Mouse (Mus musculus): Measurements from ENCODE around the gene Ebf4.

The Ebf4 gene

GRCm38 (mm10) chr2:130294936-130295277 lies at the start of gene Ebf4:
Gene Ebf4 (plus strand): TSS chr2:130295169.
- DNase-seq (ENCODE audit: low spot score in 2 of 2), result peak in 1 of 2 experiments; percentile 26

DNA sequence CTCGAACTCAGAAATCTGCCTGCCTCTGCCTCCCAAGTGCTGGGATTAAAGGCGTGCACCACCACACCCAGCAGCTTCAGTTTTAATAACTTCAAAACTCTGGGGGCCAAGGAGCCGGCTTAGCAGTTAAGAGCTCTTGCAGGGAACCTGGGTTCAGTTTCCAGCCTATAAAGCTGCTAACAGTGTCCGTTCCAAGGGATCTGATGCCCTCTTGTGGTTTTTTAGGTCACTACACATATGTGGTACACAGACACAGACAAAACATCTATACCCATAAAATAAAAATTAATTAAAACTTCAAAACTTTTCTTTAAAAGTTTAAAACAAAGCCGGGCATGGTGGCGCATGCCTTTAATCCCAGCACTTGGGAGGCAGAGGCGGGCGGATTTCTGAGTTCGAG lies 48.1 kb upstream of the Ebf4 start:
- peak in 1 of 2 experiments; percentile 3 for DNase-seq (ENCODE audit: low spot score in 2 of 2)

DNA sequence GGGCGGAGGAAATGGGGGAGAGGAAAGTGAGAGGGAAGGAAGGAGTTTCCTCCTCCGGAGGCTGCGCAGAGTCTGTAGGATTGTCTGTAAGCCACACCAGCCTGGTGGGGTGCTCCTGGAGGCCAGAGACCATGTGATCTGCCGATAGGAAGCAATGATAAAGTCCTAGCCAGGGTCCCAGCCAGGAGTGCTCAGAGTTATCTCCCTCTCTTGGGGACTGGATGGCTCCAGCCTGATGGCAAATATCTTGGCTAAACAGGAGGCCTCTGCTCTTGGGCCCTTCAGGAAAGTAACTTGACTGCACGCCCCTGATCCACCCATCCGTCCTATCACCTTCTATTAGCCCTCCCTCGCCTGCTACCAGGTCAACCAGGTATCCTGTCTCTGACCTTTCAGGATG lies 46.7 kb upstream of the Ebf4 start:
- no peak for DNase-seq (ENCODE audit: low spot score in 2 of 2)

DNA sequence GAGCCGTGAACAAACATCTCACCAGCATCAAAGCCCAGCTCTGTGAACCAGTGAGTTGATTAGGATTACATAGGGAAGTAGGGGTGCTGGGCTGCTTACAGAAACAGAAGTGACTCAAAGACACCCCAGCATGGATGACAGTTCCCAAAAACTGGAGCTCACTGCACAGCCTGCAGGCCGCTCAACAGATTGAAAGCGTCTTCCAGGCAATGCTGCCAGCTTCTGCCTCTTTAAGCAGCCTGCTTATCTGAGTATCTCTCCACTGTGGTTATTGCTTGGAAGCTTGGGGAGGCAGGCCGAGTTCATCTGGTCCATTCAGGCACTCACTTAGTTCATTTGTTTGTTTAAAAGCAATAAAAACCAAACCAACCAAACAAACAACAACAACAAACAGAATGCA lies 38.2 kb upstream of the Ebf4 start:
- no peak for DNase-seq (ENCODE audit: low spot score in 2 of 2)

- DNase-seq (ENCODE audit: low spot score in 2 of 2), result no peak
Measured at GRCm38 (mm10) chr2:130260822-130261221, 34.1 kb upstream of the Ebf4 start.

DNA sequence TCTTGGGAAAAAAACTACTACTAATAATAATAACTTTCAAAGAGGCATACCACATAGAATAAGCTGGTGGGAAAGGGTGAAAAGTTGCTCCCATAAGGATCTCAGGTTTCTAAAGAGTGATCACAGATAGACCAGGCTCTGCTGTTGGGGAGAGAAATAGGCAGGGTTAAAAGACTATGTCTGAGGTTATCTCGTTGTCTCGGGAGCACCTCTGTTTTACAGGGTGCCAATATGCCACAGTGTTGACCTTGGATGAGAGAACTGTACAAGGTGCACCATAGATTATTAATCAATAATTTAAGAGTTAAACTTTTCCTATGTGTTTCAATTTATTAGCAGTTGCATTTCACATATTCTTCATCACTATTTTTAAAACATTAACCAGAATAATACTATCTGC lies 33.1 kb upstream of the Ebf4 start:
- DNase-seq (ENCODE audit: low spot score in 2 of 2), result no peak

DNA sequence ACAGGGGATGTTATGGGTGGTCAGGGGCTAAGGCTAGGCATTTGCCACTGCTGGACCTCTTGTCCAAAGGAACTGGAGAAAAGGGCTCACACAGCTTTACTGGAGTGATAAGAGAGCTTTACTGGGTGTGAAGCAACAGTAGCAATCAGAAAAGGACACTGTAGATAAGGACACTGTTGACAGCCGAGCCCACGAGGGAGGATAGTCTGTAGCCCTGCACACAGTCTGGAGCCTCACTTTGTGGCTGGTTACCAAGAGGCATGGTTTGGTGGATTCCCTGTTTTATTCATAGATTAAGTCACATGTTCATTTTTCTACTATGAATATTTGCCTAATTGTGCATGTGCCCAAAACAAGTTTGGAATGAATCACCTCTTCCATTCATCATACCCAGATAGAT lies 32.6 kb upstream of the Ebf4 start:
- no peak for DNase-seq (ENCODE audit: low spot score in 2 of 2)

DNA sequence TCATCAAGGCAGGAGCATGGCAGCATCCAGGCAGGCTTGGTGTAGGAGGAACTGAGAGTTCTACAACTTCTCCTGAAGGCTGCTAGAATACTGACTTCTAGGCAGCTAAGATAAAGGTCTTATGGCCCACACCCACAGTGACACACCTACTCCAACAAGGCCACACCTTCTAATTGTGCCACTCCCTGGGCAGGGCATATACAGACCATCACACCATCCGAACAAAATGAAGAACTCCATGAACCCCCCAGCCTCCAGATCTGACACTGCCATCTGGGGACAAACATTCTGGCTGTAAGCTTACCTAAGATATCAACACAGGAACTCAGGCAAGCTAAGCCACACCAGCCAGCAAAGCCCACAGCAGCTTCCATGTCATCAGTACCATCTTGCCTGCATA lies 29.4 kb upstream of the Ebf4 start:
- no peak for DNase-seq (ENCODE audit: low spot score in 2 of 2)

DNA sequence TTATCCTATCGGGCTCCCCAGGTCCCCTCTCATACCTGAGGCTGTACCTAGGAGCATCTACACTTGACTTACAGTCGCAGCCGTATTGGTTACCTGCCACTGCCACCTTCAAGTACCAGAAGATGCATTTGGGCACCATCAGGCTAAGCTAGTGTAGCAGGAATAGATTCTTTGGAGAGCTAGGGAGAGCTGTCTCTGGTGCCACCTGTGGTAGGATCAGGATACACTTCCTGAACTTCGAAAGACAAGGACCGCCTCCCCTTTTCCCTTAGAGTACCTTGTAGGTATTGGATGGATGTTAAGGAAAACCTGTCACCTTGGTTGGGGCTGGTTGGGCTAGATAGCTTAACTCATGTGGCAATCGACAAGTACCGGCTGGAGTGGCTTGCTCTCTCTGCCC lies 26.9 kb upstream of the Ebf4 start:
- no peak for DNase-seq (ENCODE audit: low spot score in 2 of 2)

- peak in 1 of 2 experiments; percentile 29 for DNase-seq (ENCODE audit: low spot score in 2 of 2)
Measured at GRCm38 (mm10) chr2:130273732-130274131, 21.2 kb upstream of the Ebf4 start.

DNA sequence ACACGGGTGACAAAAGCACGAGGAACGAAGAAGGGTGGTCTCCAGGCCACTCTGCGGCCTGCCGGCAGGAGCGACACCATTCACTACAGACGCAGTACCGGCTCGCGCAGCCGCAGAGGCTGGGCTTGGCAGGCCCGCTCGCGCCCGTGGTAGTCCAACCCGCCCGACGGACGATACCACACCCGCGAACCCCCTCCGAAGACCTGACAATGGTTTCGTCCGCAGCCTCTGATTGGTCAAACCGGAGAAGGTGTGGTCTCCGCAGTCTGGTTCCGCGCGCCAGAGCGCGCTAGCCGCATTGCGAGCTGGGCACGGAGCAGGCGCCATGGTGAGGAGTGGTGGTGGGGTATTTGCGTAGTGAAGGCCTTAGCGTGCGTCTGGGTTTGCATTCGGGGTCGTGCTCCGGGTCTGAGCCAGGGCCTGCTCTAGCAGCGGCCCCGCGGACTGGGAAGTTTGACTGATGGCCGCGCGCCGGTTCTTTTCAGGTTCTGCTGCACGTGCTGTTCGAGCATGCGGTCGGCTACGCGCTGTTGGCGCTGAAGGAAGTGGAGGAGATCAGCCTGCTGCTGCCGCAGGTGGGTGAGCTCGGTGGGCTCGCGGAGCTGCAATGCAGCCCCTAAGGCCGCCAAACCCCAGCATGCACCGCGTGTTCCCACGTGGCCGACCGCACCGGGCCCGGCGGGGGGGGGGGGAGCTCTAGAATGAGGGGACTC lies 20.7 kb upstream of the Ebf4 start, which contains the start of gene Nop56:
TSS of gene Nop56 (plus strand) at position 282 of the 713 bp plus-strand sequence.
- peak; percentile 99 for DNase-seq (ENCODE audit: low spot score in 2 of 2)

GRCm38 (mm10) chr2:130274862-130275261 lies 20.1 kb upstream of the Ebf4 start:
- no peak for DNase-seq (ENCODE audit: low spot score in 2 of 2)

- no peak for DNase-seq (ENCODE audit: low spot score in 2 of 2)
Measured at GRCm38 (mm10) chr2:130275649-130276048, 19.3 kb upstream of the Ebf4 start.

DNA sequence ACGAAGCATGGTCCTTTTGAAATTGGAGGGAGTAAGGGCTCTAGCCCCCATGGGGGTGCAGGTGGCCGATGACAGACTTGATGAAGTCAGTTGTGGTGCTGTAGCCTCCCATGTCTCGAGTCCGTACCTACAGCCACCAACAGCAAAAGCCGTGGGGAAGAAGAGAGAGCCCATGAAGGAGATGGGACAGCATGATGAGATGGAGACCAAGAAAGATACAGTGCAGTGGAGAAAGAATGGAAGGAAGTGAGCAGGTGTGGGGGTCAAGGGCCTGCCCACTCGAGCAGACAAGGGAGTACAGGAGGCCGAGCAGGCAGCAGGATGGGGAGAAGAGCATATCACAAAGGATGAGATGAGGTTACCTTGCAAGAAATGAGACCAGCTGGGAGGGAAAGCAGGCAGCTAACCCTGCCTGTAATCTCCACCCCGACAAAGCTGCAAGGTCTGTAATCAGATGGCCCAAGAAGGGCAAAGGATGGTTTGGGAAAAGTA lies 15.3 kb upstream of the Ebf4 start:
- DNase-seq (ENCODE audit: low spot score in 2 of 2), result no peak

GRCm38 (mm10) chr2:130280224-130280623 lies 14.7 kb upstream of the Ebf4 start:
- no peak for DNase-seq (ENCODE audit: low spot score in 2 of 2)

DNA sequence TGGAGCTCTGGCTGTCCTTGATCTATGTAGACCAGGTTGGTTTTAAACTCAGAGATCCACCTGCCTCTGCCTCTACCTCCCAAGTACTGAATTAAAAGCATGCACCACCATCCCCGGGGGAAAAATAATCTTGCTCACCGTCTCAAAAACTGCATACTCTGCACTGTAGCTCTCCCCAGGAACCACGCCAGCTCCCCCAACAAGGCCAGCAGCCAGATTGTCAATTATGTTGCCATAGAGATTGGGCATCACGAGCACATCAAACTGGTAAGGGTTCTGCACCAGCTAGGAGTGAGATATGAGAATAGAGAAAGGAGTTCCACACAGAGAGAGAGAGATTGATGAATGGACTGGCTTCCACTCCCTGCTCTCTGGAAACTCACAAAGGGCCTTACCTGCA lies 14.2 kb upstream of the Ebf4 start:
- no peak for DNase-seq (ENCODE audit: low spot score in 2 of 2)

DNA sequence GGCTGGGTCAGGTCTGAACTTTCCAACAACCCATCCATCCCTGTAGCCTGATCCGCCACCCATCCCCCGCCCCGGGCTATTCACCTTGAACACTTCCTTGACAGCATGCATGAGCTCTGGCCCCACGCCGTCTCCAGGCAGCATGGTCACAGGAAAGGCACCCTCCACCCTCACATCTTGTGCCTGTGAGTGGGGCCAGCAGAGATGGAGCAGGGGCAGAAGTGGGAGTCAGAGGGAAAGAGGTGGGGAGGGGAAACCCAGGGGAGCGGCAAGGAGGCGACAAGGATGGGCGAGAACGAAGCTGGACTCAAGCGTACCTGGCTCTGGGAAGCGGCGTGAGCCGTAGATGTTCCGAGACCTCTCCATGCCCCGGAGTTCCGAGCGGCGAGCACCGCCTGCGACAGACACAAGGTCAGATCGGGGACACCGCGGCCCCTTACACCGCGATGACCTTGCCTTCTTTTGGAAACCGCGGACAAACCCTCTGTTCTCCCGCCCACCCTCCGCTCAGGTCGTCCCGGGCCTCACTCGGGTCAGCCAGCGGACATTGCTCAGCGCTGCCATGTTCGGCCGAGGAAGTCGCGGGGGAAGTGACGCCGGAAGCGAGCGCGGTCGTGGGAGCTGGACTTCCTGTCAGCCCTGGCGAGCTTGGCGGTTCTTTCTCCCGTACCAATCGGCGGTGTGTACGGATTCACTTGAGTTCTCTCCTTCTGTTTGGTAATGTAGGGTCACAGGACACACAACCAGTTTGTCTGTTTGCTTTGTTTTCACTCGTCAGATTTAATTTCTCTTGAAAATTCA lies 10.9 kb upstream of the Ebf4 start, which contains the start of gene Idh3b:
TSS of gene Idh3b (minus strand) at position 694 of the 801 bp plus-strand sequence.
- DNase-seq (ENCODE audit: low spot score in 2 of 2), result peak; percentile 88 to 91

DNA sequence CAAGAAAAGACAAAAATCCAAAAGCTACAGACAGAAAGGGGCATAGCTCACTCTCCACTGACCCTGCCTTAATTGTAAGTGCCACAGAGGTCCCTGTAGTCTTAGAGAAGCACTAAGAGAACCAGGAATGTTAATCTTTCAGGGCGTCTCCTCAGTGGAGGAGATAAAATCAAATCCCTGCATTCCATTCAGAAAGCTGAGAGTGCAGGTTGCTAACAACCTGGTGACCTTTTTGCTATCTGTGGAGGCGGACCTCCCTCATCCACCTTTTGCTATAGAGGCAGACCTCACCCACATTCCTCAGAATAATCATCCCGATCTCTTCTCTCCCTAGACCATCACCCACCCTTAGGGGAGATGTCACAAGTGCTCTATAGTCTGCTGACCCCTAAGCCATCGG lies 5.9 kb upstream of the Ebf4 start:
- no peak for DNase-seq (ENCODE audit: low spot score in 2 of 2)

DNA sequence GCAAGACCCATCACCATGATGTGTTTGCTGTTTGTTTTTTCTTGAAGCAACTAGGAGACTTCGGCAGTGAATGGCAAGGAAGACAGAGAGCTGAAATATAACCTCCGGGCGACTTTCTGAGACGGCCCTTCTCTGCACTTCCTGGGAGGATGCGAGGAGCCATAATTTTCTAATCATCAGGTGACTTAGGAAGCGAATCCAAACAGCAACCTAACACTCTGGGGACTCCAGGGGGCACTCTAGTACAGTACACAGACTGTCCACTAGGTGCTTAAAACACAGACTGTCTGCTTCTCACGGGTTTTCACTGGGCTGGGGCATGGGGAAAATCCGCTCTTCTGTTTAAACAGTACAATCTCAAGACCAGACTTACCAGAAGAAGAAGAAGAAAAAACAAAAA lies 3.5 kb upstream of the Ebf4 start:
- peak; percentile 39 to 55 for DNase-seq (ENCODE audit: low spot score in 2 of 2)

DNA sequence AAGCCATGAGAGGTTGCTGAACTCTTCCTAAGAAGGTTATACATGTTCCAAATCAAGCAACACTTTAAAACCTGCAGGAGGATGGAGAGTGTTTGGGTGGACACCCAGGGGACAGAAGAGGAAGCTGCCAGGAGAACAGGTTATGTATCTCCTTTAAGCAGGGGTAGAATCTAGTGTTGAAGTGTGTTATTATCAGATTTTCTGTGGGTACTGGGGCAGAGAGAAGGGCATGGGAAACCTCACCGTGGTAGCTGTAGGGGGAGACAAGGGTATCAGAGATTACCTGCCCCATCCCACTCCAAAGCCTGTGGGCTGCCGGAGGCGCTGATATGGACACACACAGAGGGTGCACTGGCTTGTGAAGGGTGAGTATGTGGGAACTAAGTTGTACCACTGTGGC lies 2.0 kb upstream of the Ebf4 start:
- DNase-seq (ENCODE audit: low spot score in 2 of 2), result no peak

- DNase-seq (ENCODE audit: low spot score in 2 of 2), result no peak
Measured at GRCm38 (mm10) chr2:130293486-130293885, 1.5 kb upstream of the Ebf4 start.

DNA sequence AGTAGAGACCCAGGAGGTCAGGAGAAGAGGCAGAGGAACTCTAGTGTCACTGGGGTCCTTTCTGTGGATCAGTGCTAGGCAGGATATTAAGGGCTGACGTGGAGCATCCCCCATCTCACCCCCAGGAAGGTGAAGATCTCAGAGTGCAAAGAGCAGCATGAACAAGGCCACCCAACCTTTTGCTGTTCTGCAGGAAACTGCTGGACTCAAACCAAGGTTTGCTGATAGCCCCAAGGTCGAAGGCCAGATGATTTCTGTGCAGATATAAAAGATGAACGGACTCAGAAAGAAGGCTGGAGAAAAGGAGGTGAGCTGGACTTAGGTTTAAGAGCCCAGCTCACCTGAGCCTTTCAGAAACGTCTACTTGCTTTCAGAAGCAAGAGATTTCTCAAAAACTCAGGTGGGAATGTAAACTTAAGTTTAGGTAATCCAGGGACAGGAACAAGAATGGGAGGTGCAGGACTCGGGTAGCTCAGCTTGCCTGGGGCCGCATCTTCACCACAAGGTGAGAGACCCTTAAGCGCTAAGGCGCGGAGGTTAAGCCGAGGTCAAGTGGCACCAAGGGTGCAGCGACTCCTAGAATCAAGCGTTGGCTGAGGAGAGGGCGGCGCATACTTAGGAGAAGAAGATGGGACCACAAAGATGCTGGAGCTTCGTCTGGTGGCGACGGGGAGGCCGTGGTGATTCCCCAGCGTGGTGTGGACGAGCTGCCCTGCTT lies 592 bp upstream of the Ebf4 start:
- DNase-seq (ENCODE audit: low spot score in 2 of 2), result no peak

Measured in urinary bladder, postnatal 36 days (tissue).